Mouse (Mus musculus): Measurements from ENCODE around the gene Tap1.
"Not testable (repeated sequence)": the region's sequence is repeated elsewhere in the genome, so short reads cannot be mapped to it uniquely, and the experiment has no call there.

The Tap1 gene

DNA sequence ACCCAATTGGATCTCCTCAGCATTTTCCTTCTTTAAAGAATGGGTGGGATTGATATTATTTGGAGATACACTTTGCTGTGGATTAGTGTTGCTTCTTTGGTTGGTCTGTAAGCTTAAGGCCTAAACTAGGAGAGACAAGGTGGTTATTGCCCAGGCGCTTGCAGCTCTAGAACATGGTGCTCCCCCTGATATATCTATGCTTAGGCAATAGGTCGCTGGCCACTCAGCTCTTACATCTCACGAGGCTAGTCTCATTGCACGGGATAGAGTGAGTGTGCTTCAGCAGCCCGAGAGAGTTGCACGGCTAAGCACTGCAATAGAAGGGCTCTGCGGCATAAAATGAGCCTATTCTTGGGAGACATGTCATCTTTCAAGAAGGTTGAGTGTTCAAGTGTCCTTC is 44.7 kb downstream of the Tap1 start:
- not testable (repeated sequence) for DNase-seq (ENCODE audit: extremely low spot score)

DNA sequence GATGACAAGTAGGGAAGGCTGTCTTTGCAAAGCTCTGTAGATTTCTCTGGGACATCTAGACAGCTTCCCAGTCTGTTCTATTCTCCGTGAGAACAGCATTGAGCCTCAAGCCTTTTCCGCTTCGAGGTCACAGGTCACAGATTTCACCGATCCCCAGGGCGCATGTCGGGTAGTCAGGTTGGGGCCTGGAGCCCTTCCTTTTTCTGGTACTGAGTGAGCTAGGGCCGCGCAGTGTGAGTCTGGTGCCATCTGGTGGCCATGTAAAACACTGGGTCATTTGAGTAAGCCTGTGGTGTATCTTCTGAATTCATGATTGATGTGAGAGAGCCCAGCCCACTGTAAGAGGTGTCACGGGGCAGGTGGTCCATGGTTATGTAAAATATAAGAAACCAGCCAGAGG is 47.6 kb downstream of the Tap1 start:
- DNase-seq (ENCODE audit: extremely low spot score): peak; percentile 17

DNA sequence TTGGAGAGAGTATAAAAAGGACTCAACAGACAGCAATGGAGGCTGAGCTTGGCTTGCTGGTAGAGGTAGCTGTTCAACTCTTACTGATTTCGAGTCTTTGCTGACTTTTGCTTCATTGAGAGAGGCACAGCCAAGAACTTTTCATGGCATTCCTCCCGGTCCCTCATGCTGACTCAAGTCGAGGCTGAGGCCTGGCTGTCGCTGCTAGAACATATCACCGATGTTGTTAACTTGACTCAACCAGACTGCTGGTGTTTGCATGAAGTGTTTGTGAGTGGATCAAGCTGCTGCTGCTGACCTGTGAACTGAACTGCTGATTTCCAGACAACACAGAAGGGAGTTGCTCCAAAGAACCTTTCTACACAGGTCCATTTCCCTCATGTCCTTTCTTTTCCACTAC is 49.3 kb downstream of the Tap1 start:
- DNase-seq (ENCODE audit: extremely low spot score): no peak

DNA sequence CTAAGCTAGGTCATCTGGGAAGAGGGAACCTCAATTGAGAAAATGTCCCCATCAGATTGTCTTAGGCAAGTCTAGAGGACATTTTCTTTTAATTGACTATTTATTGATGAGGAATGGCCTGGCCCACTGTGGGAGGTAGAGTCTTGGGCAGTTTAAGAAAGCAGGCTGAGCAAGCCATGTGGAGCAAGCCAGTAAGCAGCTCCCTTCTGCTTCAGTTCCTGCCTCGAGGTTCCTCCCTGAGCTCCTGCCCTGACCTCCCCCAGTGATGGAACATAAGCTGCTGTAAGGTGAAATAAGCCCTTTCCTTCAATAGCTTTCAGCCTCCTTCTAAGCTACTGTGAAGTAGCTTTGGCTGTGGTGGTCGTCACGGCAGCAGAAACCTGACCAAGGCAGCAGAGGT is 50.4 kb downstream of the Tap1 start:
- no peak for DNase-seq (ENCODE audit: extremely low spot score)

DNA sequence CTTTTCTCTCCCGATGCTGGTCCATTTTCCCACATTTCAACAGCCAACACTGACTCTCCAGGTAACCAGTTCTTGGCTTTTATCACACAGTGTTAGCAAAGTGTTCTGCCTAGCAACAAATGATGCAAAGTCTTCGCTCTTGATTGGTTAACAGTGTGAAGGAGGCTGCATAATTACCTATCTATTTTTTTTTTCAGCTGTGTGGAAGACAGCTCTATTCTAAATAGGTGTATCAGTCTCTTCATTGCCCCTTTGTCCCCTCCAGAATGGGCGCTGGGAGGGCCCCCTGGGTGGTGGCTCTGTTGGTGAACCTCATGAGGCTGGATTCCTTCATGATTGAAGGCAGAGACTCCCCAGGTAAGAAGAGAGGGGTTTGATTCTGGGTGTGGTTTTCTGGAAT is 51.4 kb downstream of the Tap1 start, which contains the start of gene H2-Ob:
Gene H2-Ob, plus strand, starts transcription at position 198 of the 400 bp plus-strand sequence.
- DNase-seq (ENCODE audit: extremely low spot score): no peak

DNA sequence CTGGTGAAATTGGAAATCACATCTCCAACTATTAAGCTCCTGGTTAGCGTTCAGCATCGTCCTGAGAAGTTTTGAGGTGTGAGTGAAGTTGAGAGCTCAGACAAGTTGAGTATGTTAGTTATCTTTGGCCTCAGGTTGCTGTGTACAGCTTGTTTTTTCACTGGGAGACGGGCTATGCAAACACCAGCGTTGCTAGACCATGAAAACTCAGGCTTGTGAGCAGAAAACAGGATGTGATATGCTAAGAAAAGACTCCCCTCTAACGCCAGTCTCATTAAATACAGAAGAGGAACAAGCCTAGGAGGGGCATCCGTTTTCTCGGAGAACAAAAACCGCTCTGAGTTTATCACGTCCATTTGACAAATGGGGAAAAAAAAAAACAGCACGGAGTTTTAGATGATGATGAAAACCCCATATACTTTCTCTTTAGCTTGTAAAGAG is 52.3 kb downstream of the Tap1 start:
- no peak for DNase-seq (ENCODE audit: extremely low spot score)

DNA sequence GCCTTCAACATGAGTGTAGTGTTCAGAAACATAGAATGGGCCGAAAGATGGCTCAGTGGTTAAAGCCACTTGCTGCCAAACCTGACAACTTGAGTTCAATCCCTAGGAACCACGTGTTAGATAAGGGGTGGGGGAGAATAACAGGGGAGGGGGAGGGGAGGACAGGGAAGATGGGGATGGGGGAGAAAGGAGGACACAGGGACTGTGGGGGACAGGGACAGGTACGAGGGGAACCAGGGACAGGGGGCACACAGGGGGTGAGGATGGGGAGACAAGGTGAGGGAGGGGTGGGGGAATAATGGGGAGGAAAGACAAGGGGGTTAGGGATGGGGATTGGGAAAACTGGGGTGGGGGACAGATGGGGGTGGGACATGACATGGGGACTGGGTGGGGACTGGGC is 53.0 kb downstream of the Tap1 start:
- no peak for DNase-seq (ENCODE audit: extremely low spot score)

DNA sequence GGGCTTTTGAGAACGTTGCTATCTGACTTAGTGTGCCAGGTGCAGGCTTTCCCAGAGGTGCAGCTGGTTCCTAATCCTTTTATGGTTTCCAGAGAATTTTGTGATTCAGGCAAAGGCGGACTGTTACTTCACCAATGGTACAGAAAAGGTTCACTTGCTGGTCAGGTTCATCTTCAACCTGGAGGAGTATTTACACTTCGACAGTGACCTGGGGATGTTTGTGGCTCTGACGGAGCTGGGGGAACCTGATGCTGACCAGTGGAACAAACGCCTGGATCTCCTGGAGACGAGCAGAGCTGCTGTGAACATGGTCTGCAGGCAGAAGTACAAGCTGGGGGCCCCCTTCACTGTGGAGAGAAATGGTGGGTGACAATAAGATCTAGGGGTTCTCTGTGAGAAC is 53.6 kb downstream of the Tap1 start:
- DNase-seq (ENCODE audit: extremely low spot score): no peak

DNA sequence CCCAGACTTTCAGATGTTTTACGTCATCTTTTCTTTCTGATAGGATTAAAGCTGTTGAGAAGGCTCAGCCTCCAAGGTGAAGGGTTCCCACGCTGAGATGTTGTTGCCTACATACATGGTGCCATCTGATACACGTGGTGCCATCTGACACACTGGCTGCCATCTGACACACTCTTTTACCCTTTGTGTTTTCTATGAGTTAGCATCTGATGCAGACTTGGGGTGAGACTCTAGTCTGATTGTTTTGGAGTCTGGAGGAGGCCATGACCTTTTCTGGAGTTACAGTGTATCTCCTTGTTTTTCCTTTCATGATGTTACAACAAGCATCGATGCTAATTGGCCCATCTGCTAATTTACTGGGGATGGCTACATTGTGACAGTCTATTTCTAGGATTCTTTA is 57.3 kb downstream of the Tap1 start:
- no peak for DNase-seq (ENCODE audit: extremely low spot score)
